In genomic region chr10:91229518-91229961, GRCm38 (mm10) we compare ENCODE assay signal across 8 mouse cellular contexts. TPM values are rescaled to one million over a fixed set of nuclear protein-coding genes. Genes with fewer than 3 reads are reported as not detected.
DNase-seq lines count a peak whose midpoint lies in the region; ATAC-seq lines count a peak whose summit lies in the region.
"Had no signal": no experiment of that assay in that cellular context is flagged by ENCODE, and none has a peak within 500 bp of the region (broad histone marks: within the 10 kb centered on the region; RNA-seq: fewer than 3 reads in every experiment).

No protein-coding gene starts in this region.

- peak; percentile 55 for DNase-seq in MN1 (ENCODE audit: low spot score)
- peak; percentile 52 for DNase-seq in Muller cell, postnatal 12 days (ENCODE audit: inconsistent ontology term)
- peak; percentile 89 for DNase-seq in embryonic facial prominence, embryonic 14.5 days (ENCODE audit: low spot score)
- DNase-seq in urinary bladder, postnatal 36 days (ENCODE audit: low spot score in 2 of 2): no peak
- no peak for DNase-seq in thymus, postnatal 14 days
- DNase-seq: liver, embryonic 13.5 days had no signal

- no peaks in the 10 kb centered on the region for H3K9me3 ChIP-seq in embryonic facial prominence, embryonic 14.5 days (ENCODE audit: control insufficient read depth, low read length)
- no peaks in the 10 kb centered on the region for H3K9me3 ChIP-seq in hindbrain, embryonic 15.5 days
- no peaks in the 10 kb centered on the region for H3K9me3 ChIP-seq in midbrain, embryonic 12.5 days
- H3K9me3 ChIP-seq: liver, embryonic 13.5 days had no signal

- no peaks in the 10 kb centered on the region for H3K36me3 ChIP-seq in embryonic facial prominence, embryonic 14.5 days (ENCODE audit: control insufficient read depth, insufficient read depth, low read length)
- no peaks in the 10 kb centered on the region for H3K36me3 ChIP-seq in hindbrain, embryonic 15.5 days
- H3K36me3 ChIP-seq in midbrain, embryonic 12.5 days: no peaks in the 10 kb centered on the region
- H3K36me3 ChIP-seq: liver, embryonic 13.5 days had no signal

- no peak overlapping the region for H3K4me3 ChIP-seq in embryonic facial prominence, embryonic 14.5 days (ENCODE audit: low read depth, low read length)
- H3K4me3 ChIP-seq in hindbrain, embryonic 15.5 days: peak overlapping the region; percentile 20
- H3K4me3 ChIP-seq in midbrain, embryonic 12.5 days: no peak overlapping the region; the same call in 1 of the 2 replicates
- H3K4me3 ChIP-seq: liver, embryonic 13.5 days had no signal

- no peaks in the 10 kb centered on the region for H3K27me3 ChIP-seq in embryonic facial prominence, embryonic 14.5 days (replicated peaks; ENCODE audit: control insufficient read depth, insufficient read depth, low read length)
- no peaks in the 10 kb centered on the region for H3K27me3 ChIP-seq in hindbrain, embryonic 15.5 days
- no peaks in the 10 kb centered on the region for H3K27me3 ChIP-seq in midbrain, embryonic 12.5 days
- H3K27me3 ChIP-seq: liver, embryonic 13.5 days had no signal

- peaks cover 35% of the 10 kb centered on the region for H3K4me1 ChIP-seq in embryonic facial prominence, embryonic 14.5 days (ENCODE audit: control insufficient read depth, insufficient read depth, low read length)
- peaks cover 30% of the 10 kb centered on the region for H3K4me1 ChIP-seq in hindbrain, embryonic 15.5 days (replicated peaks)
- H3K4me1 ChIP-seq in midbrain, embryonic 12.5 days: peaks cover 21% of the 10 kb centered on the region
- H3K4me1 ChIP-seq: liver, embryonic 13.5 days had no signal

- WGBS in embryonic facial prominence, embryonic 14.5 days: 10% methylated on average over 7 of the region's 7 CpGs
- WGBS in hindbrain, embryonic 15.5 days: 8% methylated on average over 7 of the region's 7 CpGs
- WGBS in midbrain, embryonic 12.5 days: 16% methylated on average over 7 of the region's 7 CpGs

- peak overlapping the region; percentile 72 for H3K27ac ChIP-seq in embryonic facial prominence, embryonic 14.5 days (replicated peaks; ENCODE audit: low read depth, low read length)
- peak overlapping the region; percentile 79 for H3K27ac ChIP-seq in hindbrain, embryonic 15.5 days (replicated peaks)
- peak overlapping the region; percentile 71 for H3K27ac ChIP-seq in midbrain, embryonic 12.5 days (replicated peaks)
- H3K27ac ChIP-seq: liver, embryonic 13.5 days had no signal

- H3K4me2 ChIP-seq in embryonic facial prominence, embryonic 14.5 days (ENCODE audit: low read depth, low read length): peak overlapping the region; percentile 27
- H3K4me2 ChIP-seq in hindbrain, embryonic 15.5 days: peak overlapping the region; percentile 52
- H3K4me2 ChIP-seq in midbrain, embryonic 12.5 days (replicated peaks): peak overlapping the region; percentile 31
- H3K4me2 ChIP-seq: liver, embryonic 13.5 days had no signal

- ATAC-seq in embryonic facial prominence, embryonic 14.5 days (ENCODE audit: low read depth): peak; percentile 85
- ATAC-seq in hindbrain, embryonic 15.5 days (ENCODE audit: low FRiP score, low read depth): peak; percentile 83
- peak; percentile 78 for ATAC-seq in midbrain, embryonic 12.5 days (ENCODE audit: low FRiP score, low read depth)

- no peak overlapping the region for H3K9ac ChIP-seq in embryonic facial prominence, embryonic 14.5 days (ENCODE audit: low read depth, low read length)
- no peak overlapping the region for H3K9ac ChIP-seq in hindbrain, embryonic 15.5 days
- H3K9ac ChIP-seq in midbrain, embryonic 12.5 days (replicated peaks): no peak overlapping the region
- H3K9ac ChIP-seq: liver, embryonic 13.5 days had no signal

RNA-seq across cellular contexts. Expression of gene Tmpo, which starts 48.4 kb away (rescaled TPM):
- 185 and 227 TPM in 2 replicates for polyA plus RNA-seq in embryonic facial prominence, embryonic 14.5 days (2014; fragmentation: Nextera tagmentation; extraction: Ambion mirVana)
- 96.7 and 108 TPM in 2 replicates for polyA plus RNA-seq in hindbrain, embryonic 15.5 days (2015; fragmentation: Nextera tagmentation; extraction: Ambion mirVana)
- polyA plus RNA-seq in midbrain, embryonic 12.5 days (2016; fragmentation: Nextera tagmentation; extraction: Ambion mirVana): 368 and 394 TPM in 2 replicates

Comparison
In these comparisons a context has a peak if more than half of its experiments do, and no peak if none do; other contexts are left out.
1. DNase-seq: peak in MN1 (single experiment), Muller cell, postnatal 12 days (single experiment) and embryonic facial prominence, embryonic 14.5 days (single experiment); none in urinary bladder, postnatal 36 days (0 of 2) and thymus, postnatal 14 days (single experiment).
2. Peak in every context shown above with its lines, with median percentiles within 50 percentile points of each other: ATAC-seq, H3K27ac ChIP-seq and H3K4me2 ChIP-seq.